Mouse (Mus musculus) spleen, postnatal 14 days (tissue): ENCODE data around the gene Sowaha.
"Not testable (repeated sequence)": the region's sequence is repeated elsewhere in the genome, so short reads cannot be mapped to it uniquely, and the experiment has no call there.

Source experiments
- DNase-seq, 2 experiments: peaks; one replicate each; pipeline ENCODE4 v3.0.0; 2021 to 2022; ENCODE audit warnings: low spot score in 2 of 2

Sowaha gene

DNA sequence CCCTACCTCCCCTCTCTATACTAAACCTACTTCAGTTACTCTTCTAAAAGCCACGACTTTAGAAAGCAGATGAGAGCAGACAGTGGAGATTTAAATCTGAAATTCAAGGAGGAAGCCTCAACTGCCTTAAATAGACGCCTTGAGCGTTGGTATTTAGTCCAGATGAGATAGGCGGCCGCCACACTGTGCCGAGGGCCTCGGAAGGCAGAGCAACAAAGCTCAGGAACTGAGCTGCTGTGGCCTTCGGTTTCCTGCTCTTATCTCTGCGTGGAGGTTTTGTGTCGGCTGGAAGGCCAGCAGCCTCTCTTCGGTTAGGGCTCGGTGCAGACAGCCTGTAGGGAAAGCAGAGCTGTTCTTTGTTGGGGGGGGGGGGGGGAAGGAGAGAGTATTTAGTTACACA is 38.2 kb downstream of the Sowaha start:
- DNase-seq = no peak

DNA sequence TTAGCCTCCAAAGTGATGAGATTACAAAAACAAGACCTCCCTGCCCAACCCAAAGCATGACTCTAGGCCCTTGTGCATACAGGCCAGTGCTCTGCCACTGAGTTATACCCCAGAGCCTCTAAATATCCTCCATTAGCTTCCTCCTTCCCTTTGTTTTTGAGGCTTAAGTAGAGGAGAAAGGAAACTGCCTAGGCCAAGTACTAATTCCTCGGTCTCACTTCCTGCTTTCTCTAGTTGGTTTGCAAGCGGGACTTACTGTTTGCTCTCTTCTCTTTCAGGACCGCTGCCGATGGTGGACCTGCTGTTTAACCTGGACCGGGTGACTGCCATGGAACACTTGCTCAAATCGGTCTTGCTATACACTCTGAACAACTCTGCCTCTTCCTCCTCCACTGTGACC is 43.7 kb downstream of the Sowaha start:
- no peak for DNase-seq

DNA sequence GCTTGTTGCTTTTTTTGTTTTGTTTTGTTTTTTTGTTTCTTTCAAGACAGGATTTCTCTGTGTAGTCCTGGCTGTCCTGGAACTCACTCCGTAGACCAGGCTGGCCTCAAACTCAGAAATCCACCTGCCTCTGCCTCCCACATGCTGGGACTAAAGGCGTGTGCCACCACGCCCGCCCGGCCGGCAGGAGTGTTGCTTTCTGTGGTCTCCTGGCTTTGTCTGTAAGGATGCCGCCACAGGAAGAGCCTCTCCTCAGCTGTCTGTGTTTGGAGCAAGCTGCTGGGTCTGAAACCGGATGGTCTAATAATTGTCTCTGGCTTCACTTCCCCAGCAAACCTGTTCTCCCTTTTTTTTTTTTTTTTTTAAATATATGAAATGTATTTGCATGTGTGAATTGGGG is 44.6 kb downstream of the Sowaha start:
- DNase-seq = no peak

DNA sequence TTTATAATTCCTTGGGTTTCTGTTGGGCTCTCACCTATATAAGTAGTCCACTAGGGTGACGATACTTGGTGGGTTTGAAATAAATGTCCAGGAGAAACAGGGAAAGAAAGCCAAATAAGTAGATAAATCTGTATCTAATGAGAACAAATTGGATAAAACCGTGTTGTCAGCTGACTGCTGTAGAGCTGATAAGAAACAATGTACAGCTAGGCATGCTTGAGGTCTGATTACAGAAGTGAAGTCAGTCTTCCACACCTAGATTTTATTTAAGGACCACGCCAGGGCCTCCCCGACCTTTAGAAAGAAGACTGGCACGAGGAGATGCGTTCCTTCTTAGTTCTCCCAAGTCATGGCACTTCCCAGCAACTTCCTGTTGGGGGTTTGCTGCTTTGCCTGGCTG is 47.0 kb downstream of the Sowaha start:
- no peak for DNase-seq

DNA sequence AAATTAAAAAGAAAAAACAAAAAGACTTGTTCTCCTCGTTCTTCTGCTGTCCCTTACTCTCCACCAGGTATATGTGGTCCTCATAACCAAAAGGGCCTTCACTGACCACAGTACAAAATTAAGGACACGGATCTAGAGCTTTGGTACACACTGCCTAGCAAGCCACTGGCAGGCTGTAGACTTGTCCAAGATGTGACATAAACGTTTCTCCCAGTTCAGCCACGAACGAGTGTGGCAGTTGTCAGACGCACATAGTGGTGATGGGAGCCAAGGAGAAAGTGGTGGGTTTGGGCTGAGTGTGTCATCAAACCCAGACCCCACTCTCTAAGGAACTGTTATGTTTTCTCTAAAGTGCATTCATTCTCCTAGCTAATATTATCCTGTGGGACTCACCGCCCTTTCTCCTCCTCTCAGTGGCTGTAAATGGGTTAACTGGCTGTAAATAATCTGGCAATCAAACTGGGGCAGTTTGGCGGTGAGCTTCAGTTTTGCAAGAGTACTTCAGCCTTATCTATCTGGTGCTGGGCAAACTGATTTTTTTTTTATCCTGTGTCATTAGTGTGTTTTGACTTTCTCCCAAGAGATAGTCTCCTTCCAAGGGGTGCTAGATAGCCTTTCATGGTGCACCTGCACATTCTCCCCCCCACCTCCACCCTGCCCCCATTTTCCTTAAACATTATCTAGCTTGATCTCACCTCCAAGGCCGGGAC is 48.6 kb downstream of the Sowaha start:
- no peak for DNase-seq

DNA sequence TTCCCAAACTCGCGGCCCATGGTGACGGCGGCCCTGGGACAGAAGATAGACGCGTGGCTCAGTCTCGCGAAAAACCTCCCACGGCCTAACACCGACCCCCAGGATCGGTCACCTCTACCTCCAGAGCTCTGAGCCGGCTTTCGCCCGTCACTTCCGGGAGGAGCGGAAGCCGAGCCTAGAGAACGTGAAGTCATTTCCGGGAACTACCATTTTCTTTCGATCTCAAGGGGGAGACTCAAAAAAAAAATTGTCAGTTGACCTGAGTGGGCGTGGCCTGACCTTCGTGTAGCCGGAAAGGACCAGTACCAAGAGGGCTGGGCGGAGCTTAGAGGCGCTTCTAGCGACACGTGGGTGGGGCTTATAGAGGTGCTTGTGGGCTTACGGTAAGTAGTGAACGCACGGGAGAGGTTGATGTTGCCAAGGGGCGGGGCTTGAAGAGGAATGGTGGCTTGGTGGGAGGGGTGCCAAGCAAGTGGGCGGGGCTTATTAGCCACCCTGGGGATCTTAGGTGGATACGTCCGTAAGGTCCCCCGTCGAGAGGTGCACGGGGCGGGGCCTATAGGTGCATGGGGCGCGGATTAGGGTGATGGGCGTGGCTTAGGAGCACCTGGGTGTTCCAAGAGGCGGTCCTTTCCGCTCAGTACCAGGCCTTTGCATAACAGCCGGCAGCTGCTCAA is 49.3 kb downstream of the Sowaha start, which contains the start of the genes Uqcrq and Gdf9:
Gene Uqcrq, minus strand, starts transcription at position 162 of the 677 bp plus-strand sequence.
Gene Gdf9, plus strand, starts transcription at position 354 of the 677 bp plus-strand sequence.
- DNase-seq = peak; percentile 95 to 97

DNA sequence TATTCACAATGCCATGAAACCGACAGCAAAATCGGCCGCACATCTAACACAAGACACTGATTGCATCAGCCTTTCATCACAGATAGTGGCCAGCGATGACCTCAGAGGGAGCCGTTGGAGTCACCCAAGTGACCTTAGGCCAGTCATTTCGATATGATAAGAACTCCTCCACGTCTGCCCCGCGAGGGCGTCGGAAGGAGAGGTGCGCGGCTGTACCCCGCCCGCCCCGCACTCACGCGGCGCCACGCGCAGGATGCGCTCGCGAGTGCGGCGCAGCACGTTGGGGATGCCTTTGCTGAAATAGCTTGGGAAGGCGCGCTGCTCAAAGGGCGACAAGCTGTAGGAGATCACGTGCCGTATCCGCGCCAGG is 49.8 kb downstream of the Sowaha start:
- DNase-seq = no peak

DNA sequence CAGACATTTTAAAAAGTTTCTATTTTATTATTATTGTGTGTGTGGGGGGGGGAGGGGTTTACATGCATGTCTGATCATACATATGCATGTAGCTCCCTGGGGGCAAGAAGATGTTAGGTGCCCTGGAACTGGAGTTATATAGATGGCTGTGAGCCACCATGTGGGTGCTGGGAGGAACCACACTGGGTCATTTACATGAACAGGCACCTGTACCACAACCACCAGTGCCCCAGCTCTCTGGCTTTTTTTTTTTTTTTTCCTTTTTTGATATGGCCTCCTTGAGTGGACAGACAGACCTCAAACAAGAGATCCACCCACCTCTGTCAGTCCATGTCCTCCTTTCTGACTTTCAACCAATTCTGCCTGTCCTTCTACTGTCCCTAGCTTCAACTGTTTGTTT is 50.9 kb downstream of the Sowaha start:
- DNase-seq = no peak

DNA sequence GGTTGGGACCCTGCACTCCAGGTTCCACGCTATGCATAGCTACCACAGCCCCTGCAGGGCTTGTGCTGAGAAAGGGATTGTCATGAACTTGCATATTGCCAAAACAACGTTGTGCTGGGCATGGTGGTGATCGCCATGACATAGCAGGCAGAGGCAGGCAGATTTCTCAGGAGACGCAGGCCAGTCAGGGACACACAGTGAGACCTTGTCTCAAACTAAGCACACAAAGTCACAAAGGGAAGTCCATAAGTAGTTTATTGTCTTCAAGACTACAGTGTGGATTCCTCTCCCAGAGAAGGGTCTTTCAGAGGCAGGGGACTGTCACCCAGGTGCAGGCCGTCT is 51.4 kb downstream of the Sowaha start:
- DNase-seq = no peak

DNA sequence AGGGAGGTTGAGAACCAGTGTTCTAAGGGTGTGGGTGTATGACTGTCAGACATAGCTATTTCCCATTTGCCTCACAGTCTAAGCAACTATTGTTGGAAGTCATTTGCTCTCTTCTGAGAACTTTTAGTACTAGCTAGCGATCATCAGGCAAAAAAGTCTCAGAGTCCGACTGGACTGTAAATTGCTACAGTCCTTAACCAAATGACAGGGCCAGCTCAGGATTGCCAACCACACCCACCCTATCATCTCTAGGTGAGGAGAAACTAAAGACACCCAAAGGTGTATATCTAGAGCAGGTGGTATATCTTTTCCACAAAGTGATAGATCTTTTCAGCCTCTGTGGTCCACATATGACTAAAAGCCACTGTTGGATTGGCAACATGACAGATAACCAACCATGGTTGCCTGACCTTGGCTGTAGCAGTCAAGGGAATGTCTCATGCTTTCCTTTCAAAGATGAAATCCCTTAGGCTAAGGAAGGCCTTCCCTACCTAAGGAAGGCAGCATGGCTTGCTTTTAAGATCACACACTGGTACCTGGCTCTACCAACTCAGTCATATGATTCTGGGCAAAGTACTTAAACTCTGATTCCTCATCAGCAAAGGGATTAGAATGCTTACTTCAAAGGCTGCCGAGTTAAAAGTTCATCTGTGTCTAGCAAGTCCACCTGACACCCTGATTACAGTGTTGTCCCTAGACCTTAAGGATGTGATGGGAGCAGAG is 51.9 kb downstream of the Sowaha start:
- no peak for DNase-seq

DNA sequence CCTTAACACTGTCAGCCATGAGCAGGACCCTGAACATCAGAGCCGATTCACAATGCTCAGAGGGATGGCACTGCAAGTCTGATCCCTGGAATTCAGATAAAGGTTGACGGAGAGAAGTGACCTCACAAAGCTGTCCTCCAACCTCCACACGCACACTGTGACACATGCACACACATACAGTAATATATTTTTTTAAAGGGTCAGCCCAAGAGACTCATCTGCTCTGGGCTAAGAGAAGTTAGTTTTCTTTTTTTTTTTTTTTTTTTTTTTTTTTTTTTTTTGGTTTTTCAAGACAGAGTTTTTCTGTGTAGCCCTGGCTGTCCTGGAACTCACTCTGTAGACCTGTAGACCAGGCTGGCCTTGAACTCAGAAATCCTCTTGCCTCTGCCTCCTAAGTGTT is 53.2 kb downstream of the Sowaha start:
- DNase-seq = not testable (repeated sequence)
